Mouse (Mus musculus) erythroblast, embryonic 14.5 days (primary cell): ENCODE data around the gene Khdrbs2.

Experiments
- GATA1 ChIP-seq: IDR thresholded peaks from 2 replicates; pipeline ENCODE4 v1.6.1; 2012; ENCODE audit warnings: low read length, inconsistent platforms, mixed read lengths
- TAL1 ChIP-seq: IDR thresholded peaks from 3 replicates; pipeline ENCODE4 v1.6.1; 2012; ENCODE audit warnings: low read length, inconsistent platforms, mixed read lengths

- TF ChIP-seq TAL1 (no peak), GATA1 (no peak)
These were observed 290.6 kb downstream of the Khdrbs2 start for GRCm38 (mm10) chr1:32463103-32463516.
